Mouse (Mus musculus): ENCODE measurements around the gene Fam98c.

- TF ChIP-seq CTCF (IDR thresholded peaks at IDR 0.05; ENCODE audit: control insufficient read depth, insufficient read depth, insufficient read length), result no peak
- TF ChIP-seq USF1 (IDR thresholded peaks at IDR 0.05; ENCODE audit: low read depth), result no peak
- TF ChIP-seq MYOD1 (IDR thresholded peaks at IDR 0.05; ENCODE audit: control insufficient read depth, insufficient read length, low read depth), result no peak
- TF ChIP-seq CEBPB (IDR thresholded peaks at IDR 0.05; ENCODE audit: low read depth), result no peak
- TF ChIP-seq MAX (IDR thresholded peaks at IDR 0.05), result no peak
- no peak for TF ChIP-seq MYOG (IDR thresholded peaks at IDR 0.05; ENCODE audit: control insufficient read depth, extremely low read depth, insufficient read length)
Measured at GRCm38 (mm10) chr7:29155838-29156782, at the start of gene Fam98c.
